Mouse (Mus musculus) thymus, adult 2 months (tissue): ENCODE measurements around the gene Syngr4.

Experiments used
- CTCF ChIP-seq: fragments of 200-500 bp; IDR thresholded peaks from 2 replicates; pipeline ENCODE4 v1.5.1; 2012; ENCODE audit warnings: mild to moderate bottlenecking, control low read depth, low read length, moderate library complexity, borderline replicate concordance; ENCODE audit not compliant: control insufficient read depth, poor library complexity, insufficient read depth; ENCODE audit errors: extremely low read depth
- POLR2A ChIP-seq: fragments of 200-500 bp; IDR thresholded peaks from 2 replicates; pipeline ENCODE4 v1.6.1; 2012; ENCODE audit warnings: mild to moderate bottlenecking, low read length, control low read depth, moderate library complexity; ENCODE audit not compliant: control insufficient read depth, poor library complexity, insufficient read depth; ENCODE audit errors: extremely low read depth

- TF ChIP-seq CTCF (no peak), POLR2A (no peak)
These were observed 19.6 kb downstream of the Syngr4 start for GRCm38 (mm10) chr7:45876895-45877294.
